Mouse (Mus musculus): ENCODE measurements around the gene Dnah7b.
"Not testable (repeated sequence)": the region's sequence is repeated elsewhere in the genome, so short reads cannot be mapped to it uniquely, and the experiment has no call there.

The Dnah7b gene

GRCm38 (mm10) chr1:46294451-46294850, 228.3 kb downstream of the Dnah7b start:
- DNase-seq (ENCODE audit: low spot score): not testable (repeated sequence)

GRCm38 (mm10) chr1:46325942-46326341, 259.8 kb downstream of the Dnah7b start:
- DNase-seq (ENCODE audit: low spot score): not testable (repeated sequence)

DNA sequence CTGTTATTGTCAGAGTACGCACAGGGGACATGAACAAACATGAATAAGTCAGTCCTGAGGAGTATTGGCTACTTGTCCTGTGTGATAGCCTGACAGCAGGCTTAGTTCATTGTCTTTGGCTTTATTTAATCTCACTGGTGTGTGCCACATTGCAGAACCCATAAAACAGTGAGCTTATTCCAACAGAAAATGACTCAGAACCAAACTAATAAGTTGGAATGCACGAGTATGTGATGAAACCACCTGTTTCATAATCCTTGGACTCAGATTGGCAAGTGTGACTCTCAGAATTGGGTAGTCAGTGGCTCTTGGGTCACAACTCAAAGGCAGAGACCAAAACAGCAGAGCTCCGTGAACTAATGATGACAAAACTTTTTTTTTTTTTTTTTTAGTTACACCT, 279.2 kb downstream of the Dnah7b start:
- DNase-seq (ENCODE audit: low spot score): not testable (repeated sequence)

- DNase-seq (ENCODE audit: low spot score): not testable (repeated sequence)
Observed at GRCm38 (mm10) chr1:46380641-46381040, 314.5 kb downstream of the Dnah7b start.

- DNase-seq (ENCODE audit: low spot score): not testable (repeated sequence)
Observed at GRCm38 (mm10) chr1:46394681-46395297, 328.7 kb downstream of the Dnah7b start.

DNA sequence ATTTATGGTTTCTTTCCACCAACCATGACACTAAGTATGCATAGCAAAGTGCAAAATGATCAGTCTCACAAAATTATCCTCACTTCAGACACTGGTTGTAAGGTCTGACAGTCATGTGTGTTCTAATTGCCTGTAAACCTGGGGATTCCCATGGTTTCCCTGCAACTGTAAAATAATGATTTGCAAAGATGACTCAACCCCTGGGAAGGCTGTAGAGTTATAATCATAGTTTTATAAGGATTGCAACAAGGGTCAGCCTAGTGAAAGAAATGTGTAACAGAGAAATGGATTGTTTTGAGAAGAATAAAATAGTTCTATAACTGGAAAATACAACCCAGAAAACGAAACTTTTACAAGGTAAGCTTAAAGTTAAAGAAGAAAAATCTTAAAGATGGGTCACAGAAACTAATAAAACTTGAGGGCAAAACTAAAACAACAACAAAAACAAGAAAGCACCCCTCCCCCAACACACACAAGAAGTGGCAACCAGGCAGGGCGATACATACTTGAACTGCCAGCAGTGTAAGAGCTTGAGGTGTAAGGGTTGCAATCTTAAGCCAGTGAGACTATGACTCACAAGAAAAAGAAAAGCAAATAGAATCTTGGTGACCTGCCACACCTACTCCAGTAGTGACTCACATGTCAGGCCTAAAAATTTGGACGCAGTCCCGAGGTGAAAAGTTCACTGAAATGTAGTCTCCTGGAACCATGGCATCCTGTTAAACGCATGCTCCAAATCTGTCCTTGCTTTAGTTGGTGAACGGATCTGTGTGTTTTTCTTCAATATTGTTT, 342.4 kb downstream of the Dnah7b start:
- no peak for DNase-seq (ENCODE audit: low spot score)

GRCm38 (mm10) chr1:46414798-46415197, 348.7 kb downstream of the Dnah7b start:
- DNase-seq (ENCODE audit: low spot score): not testable (repeated sequence)

DNA sequence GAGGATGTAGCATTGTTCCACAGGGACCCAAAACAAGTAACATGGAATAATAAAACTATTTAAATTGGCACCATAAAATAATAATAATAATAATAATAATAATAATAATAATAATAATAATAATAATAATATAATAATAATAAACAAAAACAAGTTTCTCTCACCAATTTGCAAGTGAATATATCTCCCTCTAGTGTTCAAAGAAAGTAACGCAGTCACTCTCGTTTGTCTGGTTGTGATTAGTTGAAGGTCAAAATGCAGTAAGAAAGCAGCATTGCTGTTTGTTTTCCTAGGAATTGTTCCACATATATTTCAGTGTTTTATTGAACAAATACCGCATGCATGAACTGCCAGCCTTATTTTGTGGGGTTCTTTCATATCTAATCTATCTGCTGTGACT, 350.8 kb downstream of the Dnah7b start:
- not testable (repeated sequence) for DNase-seq (ENCODE audit: low spot score)

DNA sequence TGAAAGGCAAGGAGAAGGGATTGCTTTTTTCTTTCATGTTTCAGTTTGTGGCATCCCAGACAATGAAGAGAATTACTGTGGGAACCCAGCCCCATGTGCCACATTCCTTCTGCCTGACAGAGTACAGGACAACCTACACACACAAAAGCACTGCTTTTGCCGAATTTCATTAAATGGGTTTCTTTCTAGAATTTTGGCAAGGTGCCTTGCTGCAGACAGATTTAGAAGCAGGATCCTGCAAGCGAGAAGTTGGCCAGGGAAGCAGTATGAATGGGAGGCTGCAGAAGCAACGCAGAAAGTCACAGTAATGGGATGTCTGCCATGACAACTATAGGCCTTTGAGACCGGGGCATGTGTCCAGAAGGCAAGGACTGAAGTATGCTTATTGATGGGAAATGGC, 352.9 kb downstream of the Dnah7b start:
- DNase-seq (ENCODE audit: low spot score): not testable (repeated sequence)
